Mouse (Mus musculus) embryonic facial prominence, embryonic 10.5 days (tissue): ENCODE measurements around the gene Alg9. TPM values are rescaled to one million over a fixed set of nuclear protein-coding genes. Genes with fewer than 3 reads are reported as not detected.
"Not testable (repeated sequence)": the region's sequence is repeated elsewhere in the genome, so short reads cannot be mapped to it uniquely, and the experiment has no call there.

ENCODE experiments used
- DNase-seq: peaks from one replicate; pipeline ENCODE4 v3.0.0-alpha.2; 2017; ENCODE audit warnings: low spot score
- H3K27ac ChIP-seq: fragments of 300-500 bp; sonication (generic); replicated peaks from 2 replicates; pipeline ENCODE4 v1.5.1; 2016; ENCODE audit warnings: mild to moderate bottlenecking
- H3K27me3 ChIP-seq: fragments of 300-500 bp; sonication (generic); replicated peaks from 2 replicates; pipeline ENCODE4 v1.6.1; 2016; ENCODE audit warnings: low read depth, mild to moderate bottlenecking; ENCODE audit not compliant: poor library complexity, severe bottlenecking
- H3K36me3 ChIP-seq: fragments of 300-500 bp; sonication (generic); replicated peaks from 2 replicates; pipeline ENCODE4 v1.6.1; 2016; ENCODE audit warnings: mild to moderate bottlenecking, moderate library complexity
- H3K4me1 ChIP-seq: fragments of 300-500 bp; sonication (generic); 2 replicates; pipeline ENCODE4 v1.6.1; 2016
- H3K4me3 ChIP-seq: fragments of 300-500 bp; sonication (generic); 2 replicates; pipeline ENCODE4 v1.5.1; 2016; ENCODE audit warnings: mild to moderate bottlenecking, moderate library complexity
- H3K9me3 ChIP-seq: fragments of 300-500 bp; sonication (generic); 2 replicates; pipeline ENCODE4 v1.6.1; 2016; ENCODE audit warnings: mild to moderate bottlenecking
- whole genome bisulfite sequencing: fragments of 180-500 bp; shearing (Covaris S2); methylation state at CpG from one replicate; pipeline ENCODE4 v1.1.7; 2016; 5-methylcytosine and 5-hydroxymethylcytosine counted together
- polyA plus RNA-seq: library from polyadenylated mRNA; unstranded; fragments of >200 nt; fragmentation: Nextera tagmentation; extraction: Ambion mirVana; gene quantifications from 2 replicates; pipeline ENCODE4 v1.2.1, GENCODE M21; 2016

Alg9 gene
- polyA plus RNA-seq, 1 experiment from 2014 or later = 40.1 TPM

DNA sequence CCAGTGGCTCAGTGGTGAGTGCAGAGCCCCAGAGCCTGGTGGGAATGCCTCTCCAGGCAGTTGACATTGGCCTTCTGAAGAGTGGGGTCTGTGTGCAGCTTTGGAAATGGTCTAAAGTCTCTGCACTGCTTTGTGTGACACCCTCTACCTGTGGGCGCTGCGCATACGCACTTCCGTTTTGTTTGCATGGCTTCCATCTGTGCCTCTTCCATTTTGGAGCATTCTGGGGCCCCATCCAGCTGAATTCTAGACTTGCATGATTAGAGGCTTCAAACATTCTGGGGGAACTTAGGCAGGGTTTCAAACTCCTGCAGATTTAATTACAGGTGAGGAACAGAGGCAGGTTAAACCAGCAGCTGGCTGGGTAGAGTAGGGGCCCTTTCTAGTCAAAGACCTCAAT is 57.3 kb downstream of the Alg9 start:
- no peak for DNase-seq
- Histone ChIP-seq H3K36me3 (peaks cover 52% of the 10 kb centered on the region), H3K4me1 (no peaks in the 10 kb centered on the region), H3K9me3 (no peaks in the 10 kb centered on the region), H3K27me3 (no peaks in the 10 kb centered on the region), H3K4me3 (no peak overlapping the region), H3K27ac (no peak overlapping the region)
- WGBS = 94% methylated on average over 4 of the region's 4 CpGs

GRCm38 (mm10) chr9:50832582-50832981 is 57.8 kb downstream of the Alg9 start:
- not testable (repeated sequence) for DNase-seq

GRCm38 (mm10) chr9:50833786-50834185 is 59.0 kb downstream of the Alg9 start:
- no peak overlapping the region for H3K27ac ChIP-seq
- DNase-seq = no peak
- WGBS = 90% methylated on average over 8 of the region's 8 CpGs
- no peaks in the 10 kb centered on the region for H3K4me1 ChIP-seq
- H3K27me3 ChIP-seq = no peaks in the 10 kb centered on the region
- H3K9me3 ChIP-seq = no peaks in the 10 kb centered on the region
- no peak overlapping the region for H3K4me3 ChIP-seq
- H3K36me3 ChIP-seq = peaks cover 47% of the 10 kb centered on the region

More at GRCm38 (mm10) chr9:50832582-50832981, 57.8 kb downstream of the Alg9 start:
- H3K4me1 ChIP-seq, H3K4me3 ChIP-seq, H3K9me3 ChIP-seq, H3K27ac ChIP-seq, H3K27me3 ChIP-seq: not testable (repeated sequence)
- 94% methylated on average over 2 of the region's 2 CpGs for WGBS
- H3K36me3 ChIP-seq = peaks cover 53% of the 10 kb centered on the region

DNA sequence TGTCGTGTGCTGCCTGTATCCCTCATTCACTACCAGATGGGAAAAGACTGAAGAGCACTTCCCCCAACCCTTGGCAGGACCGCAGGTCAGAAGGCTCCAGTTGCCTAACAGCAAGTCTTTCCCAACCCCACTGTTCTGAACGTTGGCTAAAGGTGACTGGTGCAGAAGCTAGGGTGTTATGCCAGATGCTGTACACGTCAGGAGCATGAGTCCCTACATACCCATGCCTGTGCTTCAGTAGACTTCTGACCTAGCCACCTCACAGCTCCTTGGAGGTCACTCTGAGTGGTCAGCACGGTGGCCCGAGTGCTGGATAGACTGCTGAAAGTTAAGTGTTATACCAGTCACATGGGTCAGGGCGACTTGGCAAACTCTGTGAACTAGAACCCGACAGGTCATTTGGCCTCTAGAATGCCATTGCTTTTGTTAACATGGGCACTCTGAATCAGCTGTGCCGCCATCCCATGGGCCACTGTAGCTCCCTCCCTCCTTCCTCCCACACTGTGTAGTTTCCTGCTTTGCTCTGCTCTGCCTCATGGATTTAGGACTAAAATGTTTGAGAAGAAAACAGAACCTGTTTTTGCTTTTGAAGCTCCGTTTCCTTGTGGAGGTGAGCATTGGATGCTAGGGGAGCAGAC is 60.4 kb downstream of the Alg9 start:
- H3K4me3 ChIP-seq = no peak overlapping the region
- H3K9me3 ChIP-seq = no peaks in the 10 kb centered on the region
- WGBS = 91% methylated on average over 10 of the region's 10 CpGs
- H3K4me1 ChIP-seq = no peaks in the 10 kb centered on the region
- no peaks in the 10 kb centered on the region for H3K27me3 ChIP-seq
- no peak overlapping the region for H3K27ac ChIP-seq
- no peak for DNase-seq
- H3K36me3 ChIP-seq = peaks cover 39% of the 10 kb centered on the region

DNA sequence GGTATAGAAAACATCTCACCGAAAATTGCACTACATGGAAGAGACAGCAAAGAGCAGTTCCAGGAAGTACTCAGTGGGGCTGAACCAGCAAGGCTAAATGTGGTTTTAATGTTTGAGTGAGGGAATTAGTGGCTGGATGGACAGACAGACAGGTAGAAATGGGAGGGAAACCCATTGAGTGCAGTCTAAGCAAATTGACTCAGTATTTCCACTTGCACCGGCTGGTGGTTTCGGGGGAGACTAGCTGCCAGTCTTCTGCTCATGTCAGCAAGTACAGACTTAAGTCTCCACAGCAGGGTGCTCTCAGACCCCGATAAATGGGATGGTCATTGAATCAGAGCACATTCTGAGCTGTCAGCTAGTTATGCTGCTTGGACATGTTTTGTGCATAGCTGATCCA is 61.3 kb downstream of the Alg9 start:
- H3K27ac ChIP-seq = no peak overlapping the region
- no peak for DNase-seq
- WGBS = 92% methylated on average over 4 of the region's 4 CpGs
- H3K9me3 ChIP-seq = no peaks in the 10 kb centered on the region
- no peak overlapping the region for H3K4me3 ChIP-seq
- H3K36me3 ChIP-seq = peaks cover 35% of the 10 kb centered on the region
- H3K4me1 ChIP-seq = no peaks in the 10 kb centered on the region
- H3K27me3 ChIP-seq = no peaks in the 10 kb centered on the region

GRCm38 (mm10) chr9:50841079-50841789 is 66.4 kb downstream of the Alg9 start:
- Histone ChIP-seq H3K27me3 (no peaks in the 10 kb centered on the region), H3K4me1 (no peaks in the 10 kb centered on the region), H3K27ac (no peak overlapping the region), H3K9me3 (no peaks in the 10 kb centered on the region), H3K36me3 (peaks cover 28% of the 10 kb centered on the region), H3K4me3 (no peak overlapping the region)
- DNase-seq = no peak
- WGBS = 88% methylated on average over 13 of the region's 13 CpGs

DNA sequence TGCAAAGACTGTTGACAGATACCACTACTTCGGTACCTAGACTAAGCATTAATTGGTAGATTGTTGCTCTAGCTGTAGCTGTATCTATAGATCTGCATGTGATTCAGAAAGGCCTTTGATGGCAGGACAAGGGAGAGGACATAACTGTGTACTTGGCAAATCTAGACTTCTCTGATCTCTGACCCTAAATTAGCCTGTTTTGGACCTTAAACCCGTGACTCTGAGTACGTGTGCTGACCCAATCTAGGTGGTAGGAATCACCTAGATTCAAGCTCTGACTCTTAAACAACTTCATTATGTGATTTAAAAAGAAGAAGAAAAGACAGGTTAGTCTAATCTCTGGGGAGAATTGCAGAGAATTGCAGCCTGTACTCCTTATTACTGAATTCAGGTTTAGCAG is 70.3 kb downstream of the Alg9 start, which contains the start of gene Ppp2r1b:
TSS of gene Ppp2r1b (plus strand) at position 221 of the 400 bp plus-strand sequence.
- H3K4me1 ChIP-seq = peaks cover 4% of the 10 kb centered on the region
- H3K9me3 ChIP-seq = no peaks in the 10 kb centered on the region
- DNase-seq = no peak
- H3K27me3 ChIP-seq = no peaks in the 10 kb centered on the region
- no peak within 1 kb of the TSS for H3K27ac ChIP-seq
- 90% methylated on average over 3 of the region's 3 CpGs for WGBS
- no peak within 1 kb of the TSS for H3K4me3 ChIP-seq
- peaks cover 21% of the 10 kb centered on the region for H3K36me3 ChIP-seq

- 66% methylated on average over 9 of the region's 9 CpGs for WGBS
- H3K27ac ChIP-seq = no peak overlapping the region
- H3K36me3 ChIP-seq = peaks cover 21% of the 10 kb centered on the region
- no peaks in the 10 kb centered on the region for H3K27me3 ChIP-seq
- H3K4me3 ChIP-seq = no peak overlapping the region
- DNase-seq = no peak
- peaks cover 8% of the 10 kb centered on the region for H3K4me1 ChIP-seq
- H3K9me3 ChIP-seq = no peaks in the 10 kb centered on the region
Measured at GRCm38 (mm10) chr9:50845547-50845946, 70.7 kb downstream of the Alg9 start.

- H3K27me3 ChIP-seq = no peaks in the 10 kb centered on the region
- H3K27ac ChIP-seq = no peak overlapping the region
- 91% methylated on average over 6 of the region's 6 CpGs for WGBS
- H3K4me1 ChIP-seq = peaks cover 10% of the 10 kb centered on the region
- peaks cover 21% of the 10 kb centered on the region for H3K36me3 ChIP-seq
- DNase-seq = no peak
- H3K9me3 ChIP-seq = no peaks in the 10 kb centered on the region
- no peak overlapping the region for H3K4me3 ChIP-seq
Measured at GRCm38 (mm10) chr9:50847133-50847532, 72.3 kb downstream of the Alg9 start.

- Histone ChIP-seq H3K4me3 (no peak overlapping the region), H3K27ac (no peak overlapping the region), H3K4me1 (peaks cover 15% of the 10 kb centered on the region), H3K9me3 (no peaks in the 10 kb centered on the region), H3K27me3 (no peaks in the 10 kb centered on the region), H3K36me3 (peaks cover 18% of the 10 kb centered on the region)
- DNase-seq = no peak
- WGBS = 69% methylated on average over 12 of the region's 12 CpGs
Measured at GRCm38 (mm10) chr9:50847606-50848368, 73.0 kb downstream of the Alg9 start.

GRCm38 (mm10) chr9:50848821-50849220 is 74.0 kb downstream of the Alg9 start:
- Histone ChIP-seq H3K27ac (no peak overlapping the region), H3K9me3 (no peaks in the 10 kb centered on the region), H3K27me3 (no peaks in the 10 kb centered on the region), H3K36me3 (peaks cover 9% of the 10 kb centered on the region), H3K4me3 (no peak overlapping the region), H3K4me1 (peaks cover 19% of the 10 kb centered on the region)
- DNase-seq = no peak
- WGBS = 56% methylated on average over 5 of the region's 5 CpGs

- Histone ChIP-seq H3K4me1 (peaks cover 23% of the 10 kb centered on the region), H3K36me3 (peaks cover 5% of the 10 kb centered on the region), H3K4me3 (no peak overlapping the region), H3K27me3 (no peaks in the 10 kb centered on the region), H3K27ac (no peak overlapping the region), H3K9me3 (no peaks in the 10 kb centered on the region)
- DNase-seq = peak; percentile 89
- 25% methylated on average over 8 of the region's 8 CpGs for WGBS
Measured at GRCm38 (mm10) chr9:50849249-50849648, 74.4 kb downstream of the Alg9 start.
